In genomic region chr10:61657985-61658384, GRCm38 (mm10) we compare ENCODE assay signal across 10 mouse cellular contexts. TPM values are rescaled to one million over a fixed set of nuclear protein-coding genes. Genes with fewer than 3 reads are reported as not detected.
DNase-seq lines count a peak whose midpoint lies in the region; ATAC-seq and TF ChIP-seq lines count a peak whose summit lies in the region.
"Had no signal": no experiment of that assay in that cellular context is flagged by ENCODE, and none has a peak within 500 bp of the region (broad histone marks: within the 10 kb centered on the region; RNA-seq: fewer than 3 reads in every experiment).

No protein-coding gene starts in this region.

- H3K4me2 ChIP-seq in lung, embryonic 14.5 days: no peak overlapping the region
- H3K4me2 ChIP-seq: hindbrain, embryonic 15.5 days; neural tube, embryonic 12.5 days had no signal

- peak; percentile 41 for DNase-seq in gastrocnemius, postnatal 10 days
- no peak for DNase-seq in gastrocnemius, postnatal 25 days
- peak; percentile 42 for DNase-seq in urinary bladder, postnatal 25 days (ENCODE audit: low spot score)
- DNase-seq in urinary bladder, adult 18-20 months (ENCODE audit: low spot score in 2 of 2): no peak
- DNase-seq in lung, embryonic 14.5 days: peak; percentile 81
- peak; percentile 73 for DNase-seq in thymus, postnatal 0 days (ENCODE audit: low spot score)
- DNase-seq in urinary bladder, postnatal 36 days (ENCODE audit: low spot score in 2 of 2): no peak

- H3K36me3 ChIP-seq in lung, embryonic 14.5 days (ENCODE audit: insufficient read depth): peaks cover 66% of the 10 kb centered on the region

- no peaks in the 10 kb centered on the region for H3K27me3 ChIP-seq in lung, embryonic 14.5 days (ENCODE audit: insufficient read depth, low read length)
- H3K27me3 ChIP-seq: hindbrain, embryonic 15.5 days; neural tube, embryonic 12.5 days had no signal

- TF ChIP-seq CTCF in lung, embryonic 14.5 days (IDR thresholded peaks at IDR 0.05; ENCODE audit: low read depth): peak; percentile 79

- H3K4me3 ChIP-seq in lung, embryonic 14.5 days (ENCODE audit: low read depth, low read length): no peak overlapping the region
- H3K4me3 ChIP-seq: hindbrain, embryonic 15.5 days; neural tube, embryonic 12.5 days had no signal

- H3K9me3 ChIP-seq in lung, embryonic 14.5 days (ENCODE audit: low read depth, low read length): no peaks in the 10 kb centered on the region
- H3K9me3 ChIP-seq: hindbrain, embryonic 15.5 days; neural tube, embryonic 12.5 days had no signal

- 19% methylated on average over 4 of the region's 4 CpGs for WGBS in lung, embryonic 14.5 days

- 0 out of 2 replicates have a peak, but pooled peaks have one; percentile 58 for ATAC-seq in erythroblast, adult 5-6 weeks (replicated peaks; ENCODE audit: low FRiP score, poor library complexity, severe bottlenecking)
- ATAC-seq in lung, embryonic 14.5 days (ENCODE audit: insufficient read depth): peak; percentile 44; the same call in 1 of the 2 replicates

- no peak overlapping the region for H3K27ac ChIP-seq in lung, embryonic 14.5 days (ENCODE audit: low read depth)
- H3K27ac ChIP-seq: hindbrain, embryonic 15.5 days; neural tube, embryonic 12.5 days had no signal

- H3K4me1 ChIP-seq in lung, embryonic 14.5 days (ENCODE audit: insufficient read depth): no peaks in the 10 kb centered on the region

- no peak overlapping the region for H3K9ac ChIP-seq in lung, embryonic 14.5 days
- H3K9ac ChIP-seq: hindbrain, embryonic 15.5 days; neural tube, embryonic 12.5 days had no signal

RNA-seq across cellular contexts. Expression of gene Ppa1, which starts 9.6 kb away (rescaled TPM):
- total RNA-seq in gastrocnemius, postnatal 10 days (2021): 10 to 100 TPM; 33.2 to 35.8 TPM
- 10 to 100 TPM; 46.7 to 51.8 TPM for total RNA-seq in gastrocnemius, postnatal 25 days (2021)
- 14.4 and 18.1 TPM in 2 replicates for total RNA-seq in erythroblast, adult 5-6 weeks (2015; ENCODE audit: low replicate concordance)
- 19.2 and 22.2 TPM in 2 replicates for total RNA-seq in erythroblast, adult 5-6 weeks (2017; ENCODE audit: low replicate concordance)
- polyA plus RNA-seq in lung, embryonic 14.5 days (2014; fragmentation: Nextera tagmentation; extraction: Ambion mirVana): 213 TPM in 2 replicates
- polyA plus RNA-seq in thymus, postnatal 0 days (2015; fragmentation: Nextera tagmentation; extraction: Ambion mirVana): 127 and 139 TPM in 2 replicates

RNA-seq across cellular contexts. Expression of gene Sar1a, which starts 22.1 kb away (rescaled TPM):
- total RNA-seq in gastrocnemius, postnatal 10 days (2021): 100 to 1,000 TPM; 139 to 141 TPM
- 100 to 1,000 TPM in 1 of 2 experiments, 10 to 100 TPM in 1; 99.2 to 113 TPM for total RNA-seq in gastrocnemius, postnatal 25 days (2021)
- 37.6 and 50.5 TPM in 2 replicates for total RNA-seq in erythroblast, adult 5-6 weeks (2015; ENCODE audit: low replicate concordance)
- total RNA-seq in erythroblast, adult 5-6 weeks (2017; ENCODE audit: low replicate concordance): 26.9 and 32.6 TPM in 2 replicates
- polyA plus RNA-seq in lung, embryonic 14.5 days (2014; fragmentation: Nextera tagmentation; extraction: Ambion mirVana): 265 and 272 TPM in 2 replicates
- polyA plus RNA-seq in thymus, postnatal 0 days (2015; fragmentation: Nextera tagmentation; extraction: Ambion mirVana): 154 and 163 TPM in 2 replicates

RNA-seq across cellular contexts. Expression of gene Tysnd1, which starts 37.3 kb away (rescaled TPM):
- total RNA-seq in gastrocnemius, postnatal 10 days (2021): 10 to 100 TPM; 12.9 to 16.7 TPM
- 10 to 100 TPM; 10.6 to 12.9 TPM for total RNA-seq in gastrocnemius, postnatal 25 days (2021)
- total RNA-seq in erythroblast, adult 5-6 weeks (2015; ENCODE audit: low replicate concordance): 0.58 and 7.1 TPM in 2 replicates
- total RNA-seq in erythroblast, adult 5-6 weeks (2017; ENCODE audit: low replicate concordance): 3.2 and 8.8 TPM in 2 replicates
- polyA plus RNA-seq in lung, embryonic 14.5 days (2014; fragmentation: Nextera tagmentation; extraction: Ambion mirVana): 37.2 and 41.4 TPM in 2 replicates
- 23.8 and 26.0 TPM in 2 replicates for polyA plus RNA-seq in thymus, postnatal 0 days (2015; fragmentation: Nextera tagmentation; extraction: Ambion mirVana)

RNA-seq across cellular contexts. Expression of gene Aifm2, which starts 57.1 kb away (rescaled TPM):
- total RNA-seq in gastrocnemius, postnatal 10 days (2021): 10 to 100 TPM; 11.4 to 12.3 TPM
- total RNA-seq in gastrocnemius, postnatal 25 days (2021): 10 to 100 TPM; 13.5 to 19.4 TPM
- 0.58 and 0.84 TPM in 2 replicates for total RNA-seq in erythroblast, adult 5-6 weeks (2015; ENCODE audit: low replicate concordance)
- total RNA-seq in erythroblast, adult 5-6 weeks (2017; ENCODE audit: low replicate concordance): 1.2 and 2.0 TPM in 2 replicates
- polyA plus RNA-seq in lung, embryonic 14.5 days (2014; fragmentation: Nextera tagmentation; extraction: Ambion mirVana): 11.5 and 12.1 TPM in 2 replicates
- 3.8 TPM in 2 replicates for polyA plus RNA-seq in thymus, postnatal 0 days (2015; fragmentation: Nextera tagmentation; extraction: Ambion mirVana)

Comparison
In these comparisons a context has a peak if more than half of its experiments do, and no peak if none do; other contexts are left out.
1. DNase-seq: peak in gastrocnemius, postnatal 10 days (single experiment), urinary bladder, postnatal 25 days (single experiment), lung, embryonic 14.5 days (single experiment) and thymus, postnatal 0 days (single experiment); none in gastrocnemius, postnatal 25 days (single experiment), urinary bladder, adult 18-20 months (0 of 2) and urinary bladder, postnatal 36 days (0 of 2).